Mouse (Mus musculus) cerebellum, adult 11 months (tissue): ENCODE measurements around the gene Eda.

ENCODE experiments used
- DNase-seq: peaks from one replicate; pipeline ENCODE4 v3.0.0; 2022

Gene Eda

GRCm38 (mm10) chrX:99975250-99975984, at the start of gene Eda:
Gene Eda, plus strand, starts transcription at chrX:99975606.
- peak; percentile 20 for DNase-seq

- DNase-seq: no peak
These were observed 14.4 kb upstream of the Eda start for GRCm38 (mm10) chrX:99961002-99961401.

GRCm38 (mm10) chrX:99970111-99970510, 5.3 kb upstream of the Eda start:
- DNase-seq: no peak

GRCm38 (mm10) chrX:99974381-99974780, 1.0 kb upstream of the Eda start:
- no peak for DNase-seq

- no peak for DNase-seq
These were observed 603 bp upstream of the Eda start for GRCm38 (mm10) chrX:99974803-99975202.

GRCm38 (mm10) chrX:99975985-99976924, 849 bp downstream of the Eda start:
- DNase-seq: no peak

- no peak for DNase-seq
These were observed 2.9 kb downstream of the Eda start for GRCm38 (mm10) chrX:99978354-99978753.

- no peak for DNase-seq
These were observed 18.0 kb downstream of the Eda start for GRCm38 (mm10) chrX:99993434-99993833.

- no peak for DNase-seq
These were observed 23.9 kb downstream of the Eda start for GRCm38 (mm10) chrX:99999342-99999741.

GRCm38 (mm10) chrX:100118362-100118761, 143.0 kb downstream of the Eda start:
- no peak for DNase-seq

GRCm38 (mm10) chrX:100195286-100195685, 219.9 kb downstream of the Eda start:
- DNase-seq: no peak

GRCm38 (mm10) chrX:100313652-100314051, 338.2 kb downstream of the Eda start:
- no peak for DNase-seq

GRCm38 (mm10) chrX:100314172-100314902, 338.9 kb downstream of the Eda start:
- no peak for DNase-seq

GRCm38 (mm10) chrX:100340687-100341086, 365.3 kb downstream of the Eda start:
- no peak for DNase-seq

GRCm38 (mm10) chrX:100344433-100344832, 369.0 kb downstream of the Eda start:
- DNase-seq: no peak

- no peak for DNase-seq
These were observed 381.6 kb downstream of the Eda start for GRCm38 (mm10) chrX:100356974-100357373.

- peak; percentile 10 for DNase-seq
These were observed 414.5 kb downstream of the Eda start for GRCm38 (mm10) chrX:100389887-100390286.

- no peak for DNase-seq
These were observed 416.9 kb downstream of the Eda start for GRCm38 (mm10) chrX:100392304-100392703.

GRCm38 (mm10) chrX:100394223-100394861, 418.9 kb downstream of the Eda start:
- no peak for DNase-seq

- DNase-seq: no peak
These were observed 419.6 kb downstream of the Eda start for GRCm38 (mm10) chrX:100395026-100395425.

- DNase-seq: no peak
These were observed 425.5 kb downstream of the Eda start for GRCm38 (mm10) chrX:100400900-100401299.

GRCm38 (mm10) chrX:100401657-100402056, 426.3 kb downstream of the Eda start:
- DNase-seq: no peak

- DNase-seq: no peak
These were observed 433.8 kb downstream of the Eda start for GRCm38 (mm10) chrX:100409245-100409644.
